Mouse (Mus musculus): Measurements from ENCODE around the gene Atcay. TPM values are rescaled to one million over a fixed set of nuclear protein-coding genes. Genes with fewer than 3 reads are reported as not detected.
"Not testable (repeated sequence)": the region's sequence is repeated elsewhere in the genome, so short reads cannot be mapped to it uniquely, and the experiment has no call there.

Atcay gene
- polyA plus RNA-seq, 1 experiment: not detected

DNA sequence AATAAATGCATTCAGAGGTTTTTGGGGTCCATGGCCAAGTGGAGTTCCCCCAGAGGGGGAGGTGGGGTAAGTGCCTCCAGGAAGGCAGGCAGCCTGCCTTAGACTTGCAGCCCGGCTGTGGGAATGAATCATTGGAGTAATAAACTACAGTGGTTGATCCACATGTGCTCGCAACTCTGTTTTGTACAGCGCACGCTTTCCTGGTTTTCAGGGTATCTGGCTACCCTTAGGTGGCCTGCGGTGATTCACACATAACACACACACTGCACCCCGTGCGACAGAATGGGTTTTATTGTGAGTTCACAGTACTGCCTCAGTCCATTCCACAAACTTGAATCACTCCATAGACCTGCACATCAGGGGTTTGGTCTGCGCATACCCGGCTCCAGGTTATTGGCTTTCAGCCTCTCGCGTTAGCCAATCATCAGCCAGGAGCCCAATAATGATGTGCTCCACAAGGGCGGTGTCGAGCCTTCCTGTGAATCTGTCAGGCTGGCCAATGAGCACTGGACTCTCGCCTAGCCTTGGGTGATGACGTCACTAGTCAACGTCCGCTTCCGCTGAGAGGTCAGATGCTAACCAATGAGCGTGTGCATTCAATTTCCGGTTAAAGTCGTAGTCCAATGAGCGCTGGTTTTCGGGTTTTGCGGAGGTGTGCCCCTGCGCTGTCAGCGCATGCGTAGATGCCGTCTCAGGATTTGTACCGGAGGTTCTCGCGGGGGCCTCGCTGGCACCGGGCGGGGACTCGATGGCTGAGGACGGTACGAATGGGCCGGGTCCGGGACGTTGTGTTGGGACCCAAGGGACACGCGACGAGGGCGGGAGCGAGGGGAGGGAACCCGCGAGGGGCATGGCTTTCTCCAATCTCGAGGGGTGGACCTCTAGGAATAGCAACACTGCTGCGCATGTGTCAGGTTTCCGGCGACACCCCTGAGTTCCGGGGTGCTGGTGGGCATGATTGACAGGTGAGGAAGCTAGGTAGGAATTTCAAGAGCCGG lies 48.0 kb downstream of the Atcay start, which contains the start of gene Dapk3:
TSS of gene Dapk3 (plus strand) at position 670 of the 998 bp plus-strand sequence.
- Histone ChIP-seq H3K4me3 (replicated peaks) (peak within 1 kb of the TSS; percentile 96), H3K27me3 (replicated peaks) (no peaks in the 10 kb centered on the region), H3K9me3 (no peaks in the 10 kb centered on the region), H3K36me3 (replicated peaks; ENCODE audit: low read length) (peaks cover 84% of the 10 kb centered on the region), H3K4me1 (peaks cover 82% of the 10 kb centered on the region)
- TF ChIP-seq FLI1 (IDR thresholded peaks at IDR 0.05; ENCODE audit: low read length): peak; percentile 66
- TF ChIP-seq GATA1 (IDR thresholded peaks at IDR 0.05; ENCODE audit: borderline replicate concordance, low read length): no peak

DNA sequence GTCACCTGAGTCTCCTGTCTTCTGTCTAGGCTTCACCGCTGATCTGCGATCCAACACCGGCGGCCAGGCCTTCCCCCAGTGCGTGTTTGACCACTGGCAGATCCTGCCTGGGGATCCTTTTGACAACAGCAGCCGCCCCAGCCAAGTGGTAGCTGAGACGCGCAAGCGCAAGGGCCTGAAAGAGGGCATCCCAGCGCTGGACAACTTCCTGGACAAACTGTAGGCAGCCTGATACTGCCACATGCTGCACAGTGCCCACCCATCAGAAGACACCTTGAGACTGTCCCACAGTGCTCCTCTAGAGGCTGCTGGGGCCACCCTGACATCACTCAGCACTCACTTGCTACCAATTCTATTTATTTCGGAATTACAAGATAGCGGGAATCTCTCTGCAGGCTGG lies 48.8 kb downstream of the Atcay start:
- peaks cover 81% of the 10 kb centered on the region for H3K4me1 ChIP-seq
- H3K36me3 ChIP-seq (replicated peaks; ENCODE audit: low read length): peaks cover 82% of the 10 kb centered on the region
- not testable (repeated sequence) for H3K4me3 ChIP-seq (replicated peaks); H3K27me3 ChIP-seq (replicated peaks); H3K9me3 ChIP-seq

- H3K36me3 ChIP-seq (replicated peaks; ENCODE audit: low read length): peaks cover 76% of the 10 kb centered on the region
- no peaks in the 10 kb centered on the region for H3K9me3 ChIP-seq
- no peak for TF ChIP-seq GATA1 (IDR thresholded peaks at IDR 0.05; ENCODE audit: borderline replicate concordance, low read length)
- TF ChIP-seq FLI1 (IDR thresholded peaks at IDR 0.05; ENCODE audit: low read length): no peak
- H3K27me3 ChIP-seq (replicated peaks): no peaks in the 10 kb centered on the region
- peaks cover 79% of the 10 kb centered on the region for H3K4me1 ChIP-seq
- H3K4me3 ChIP-seq (replicated peaks): no peak overlapping the region
Observed at GRCm38 (mm10) chr10:81180946-81181345, 49.7 kb downstream of the Atcay start.

GRCm38 (mm10) chr10:81179451-81180342 lies 50.9 kb downstream of the Atcay start:
- Histone ChIP-seq H3K4me3 (replicated peaks) (peak overlapping the region; percentile 71), H3K27me3 (replicated peaks) (no peaks in the 10 kb centered on the region), H3K9me3 (no peaks in the 10 kb centered on the region), H3K36me3 (replicated peaks; ENCODE audit: low read length) (peaks cover 64% of the 10 kb centered on the region), H3K4me1 (peaks cover 84% of the 10 kb centered on the region)
- TF ChIP-seq FLI1 (IDR thresholded peaks at IDR 0.05; ENCODE audit: low read length): no peak
- TF ChIP-seq GATA1 (IDR thresholded peaks at IDR 0.05; ENCODE audit: borderline replicate concordance, low read length): no peak

DNA sequence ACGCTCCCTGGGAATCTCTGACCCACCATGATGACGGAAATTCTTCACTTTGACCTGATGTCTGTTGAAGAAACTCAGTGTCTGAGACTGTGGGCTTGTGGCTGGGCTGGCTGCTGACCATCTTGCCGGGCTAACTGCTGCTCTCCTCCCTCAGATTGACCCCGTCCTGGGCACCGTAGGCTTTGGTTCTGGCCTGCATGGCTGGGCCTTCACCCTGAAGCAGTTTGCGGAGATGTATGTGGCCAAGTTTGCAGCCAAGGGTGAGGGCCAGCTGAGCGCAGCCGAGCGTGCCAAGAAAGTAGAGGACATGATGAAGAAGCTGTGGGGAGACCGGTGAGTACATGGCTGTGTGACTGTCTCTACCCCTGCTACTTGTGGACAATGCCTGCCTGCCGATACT lies 51.7 kb downstream of the Atcay start:
- TF ChIP-seq FLI1 (IDR thresholded peaks at IDR 0.05; ENCODE audit: low read length) (no peak), GATA1 (IDR thresholded peaks at IDR 0.05; ENCODE audit: borderline replicate concordance, low read length) (no peak)
- H3K4me3 ChIP-seq (replicated peaks): peak overlapping the region; percentile 98
- no peaks in the 10 kb centered on the region for H3K27me3 ChIP-seq (replicated peaks)
- H3K36me3 ChIP-seq (replicated peaks; ENCODE audit: low read length): peaks cover 56% of the 10 kb centered on the region
- peaks cover 84% of the 10 kb centered on the region for H3K4me1 ChIP-seq
- no peaks in the 10 kb centered on the region for H3K9me3 ChIP-seq

- H3K4me3 ChIP-seq (replicated peaks): peak overlapping the region; percentile 98
- H3K9me3 ChIP-seq: no peaks in the 10 kb centered on the region
- H3K36me3 ChIP-seq (replicated peaks; ENCODE audit: low read length): peaks cover 54% of the 10 kb centered on the region
- peaks cover 85% of the 10 kb centered on the region for H3K4me1 ChIP-seq
- H3K27me3 ChIP-seq (replicated peaks): no peaks in the 10 kb centered on the region
- TF ChIP-seq FLI1 (IDR thresholded peaks at IDR 0.05; ENCODE audit: low read length) (no peak), GATA1 (IDR thresholded peaks at IDR 0.05; ENCODE audit: borderline replicate concordance, low read length) (no peak)
Observed at GRCm38 (mm10) chr10:81177958-81178712, 52.5 kb downstream of the Atcay start.

DNA sequence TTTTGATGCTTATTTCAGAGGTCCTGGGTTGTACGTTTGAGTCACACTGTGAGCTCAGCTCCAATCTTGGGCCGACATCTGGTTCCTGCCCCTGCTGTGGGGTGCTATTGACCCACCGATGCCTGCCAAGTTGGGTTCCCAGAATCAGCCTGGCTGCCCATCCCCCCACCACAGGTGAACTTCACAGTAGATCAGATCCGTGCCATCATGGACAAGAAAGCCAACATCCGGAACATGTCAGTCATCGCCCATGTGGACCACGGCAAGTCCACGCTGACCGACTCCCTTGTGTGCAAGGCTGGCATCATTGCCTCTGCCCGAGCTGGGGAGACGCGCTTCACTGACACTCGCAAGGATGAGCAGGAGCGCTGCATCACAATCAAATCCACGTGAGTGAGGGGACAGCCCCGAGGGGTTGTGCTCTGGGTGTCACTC lies 53.1 kb downstream of the Atcay start:
- Histone ChIP-seq H3K4me1 (peaks cover 89% of the 10 kb centered on the region), H3K4me3 (replicated peaks) (peak overlapping the region; percentile 98), H3K9me3 (no peaks in the 10 kb centered on the region), H3K36me3 (replicated peaks; ENCODE audit: low read length) (peaks cover 53% of the 10 kb centered on the region), H3K27me3 (replicated peaks) (no peaks in the 10 kb centered on the region)
- TF ChIP-seq GATA1 (IDR thresholded peaks at IDR 0.05; ENCODE audit: borderline replicate concordance, low read length) (no peak), FLI1 (IDR thresholded peaks at IDR 0.05; ENCODE audit: low read length) (no peak)

- Histone ChIP-seq H3K36me3 (replicated peaks; ENCODE audit: low read length) (peaks cover 45% of the 10 kb centered on the region), H3K27me3 (replicated peaks) (no peaks in the 10 kb centered on the region), H3K4me1 (peaks cover 83% of the 10 kb centered on the region), H3K9me3 (no peaks in the 10 kb centered on the region), H3K4me3 (replicated peaks) (peak within 1 kb of the TSS; percentile 98)
- TF ChIP-seq FLI1 (IDR thresholded peaks at IDR 0.05; ENCODE audit: low read length) (no peak), GATA1 (IDR thresholded peaks at IDR 0.05; ENCODE audit: borderline replicate concordance, low read length) (no peak)
Observed at GRCm38 (mm10) chr10:81176466-81177271, 54.0 kb downstream of the Atcay start, which contains the start of gene Eef2. Gene Eef2 (plus strand): TSS chr10:81176631.
